Mouse (Mus musculus) embryonic stem cell, embryonic (primary cell): ENCODE results near the gene Psma1.

ENCODE experiments used
- CTCF ChIA-PET, 4 experiments: fragments of 300-600 bp in 2 of 4; fragments of 350-600 bp in 2 of 4; sonication (Branson Sonifier 250); formaldehyde crosslinking; loops; one replicate each; lab custom pipeline; 2022; ENCODE audit warnings: inconsistent platforms in 2 of 4; lab: Charles Lee
- POLR2A ChIA-PET, 4 experiments: fragments of 300-600 bp in 2 of 4; fragments of 350-600 bp in 2 of 4; sonication (Branson Sonifier 250); formaldehyde crosslinking; loops; one replicate each; lab custom pipeline; 2022; ENCODE audit warnings: antibody characterized with exemption in 4 of 4, inconsistent platforms in 1 of 4; lab: Charles Lee

Gene Psma1

GRCm38 (mm10) chr7:114291461-114292335 is 15.8 kb upstream of the Psma1 start:
- POLR2A ChIA-PET: interaction anchor here in 3 of 4 experiments (0.5 to 3.2 kb wide), 10 partner anchors 8 to 809 kb away, joined by 3 to 26 read pairs (median 4); partner anchors contain the start of genes Psma1 (in 3 of the 3) and Pde3b (in 1 of the 3)
- CTCF ChIA-PET: interaction anchor here in 2 of 4 experiments (0.5 to 1.5 kb wide), 4 partner anchors 9 to 378 kb away, joined by 3 to 5 read pairs (median 4); no protein-coding TSS in a partner anchor

GRCm38 (mm10) chr7:114290078-114290506 is 14.2 kb upstream of the Psma1 start:
- CTCF ChIA-PET: interaction anchor here in 1 of 4 experiments (1.3 kb wide), 1 partner anchor 9 kb away, joined by 3 read pairs; no protein-coding TSS in a partner anchor
- POLR2A ChIA-PET: interaction anchor here in 3 of 4 experiments (0.7 to 3.2 kb wide), 5 partner anchors 10 to 17 kb away, joined by 3 to 26 read pairs (median 11); partner anchors contain the start of gene Psma1 (in 3 of the 3)

GRCm38 (mm10) chr7:114284296-114284910 is 8.5 kb upstream of the Psma1 start:
- CTCF ChIA-PET: interaction anchor here in 1 of 4 experiments (1.1 to 1.7 kb wide), 2 partner anchors 10 to 435 kb away, joined by 3 read pairs; no protein-coding TSS in a partner anchor
- POLR2A ChIA-PET: interaction anchor here in 1 of 4 experiments (2.4 kb wide), 1 partner anchor 10 kb away, joined by 9 read pairs; no protein-coding TSS in a partner anchor

- ChIA-PET POLR2A (interaction anchor here in 2 of 4 experiments (0.9 to 1.3 kb wide), 6 partner anchors 8 to 133 kb away, joined by 3 to 5 read pairs (median 3); partner anchors contain the start of genes Copb1 (in 2 of the 2) and Pde3b (in 1 of the 2)), CTCF (interaction anchor here (0.6 to 1.7 kb wide), 9 partner anchors 8 to 509 kb away, joined by 3 to 7 read pairs (median 3); no protein-coding TSS in a partner anchor)
Measured at GRCm38 (mm10) chr7:114283006-114283405, 7.1 kb upstream of the Psma1 start.

GRCm38 (mm10) chr7:114281671-114282070 is 5.8 kb upstream of the Psma1 start:
- POLR2A ChIA-PET: interaction anchor here in 3 of 4 experiments (0.6 to 3.5 kb wide), 6 partner anchors 9 to 354 kb away, joined by 3 to 11 read pairs (median 3); partner anchors contain the start of genes Copb1 (in 2 of the 3) and Calca (in 1 of the 3)

GRCm38 (mm10) chr7:114275372-114276004 is 430 bp downstream of the Psma1 start:
- CTCF ChIA-PET: interaction anchor here (0.6 to 1.3 kb wide), 24 partner anchors 19 to 1385 kb away, joined by 3 to 19 read pairs (median 4); partner anchors contain the start of gene Copb1 (in 1 of the 4)
- POLR2A ChIA-PET: interaction anchor here (0.5 to 3.5 kb wide), 76 partner anchors 10 to 1338 kb away, joined by 3 to 29 read pairs (median 4); partner anchors contain the start of genes Copb1 (in 3 of the 4), Btbd10 (in 2 of the 4), Calca (in 2 of the 4) and Cyp2r1 (in 2 of the 4)

More at GRCm38 (mm10) chr7:114281671-114282070, 5.8 kb upstream of the Psma1 start:
- CTCF ChIA-PET: interaction anchor here (0.6 to 1.8 kb wide), 12 partner anchors 9 to 508 kb away, joined by 3 to 8 read pairs (median 3); partner anchors contain the start of gene Cyp2r1 (in 1 of the 4)

GRCm38 (mm10) chr7:114268446-114268845 is 7.5 kb downstream of the Psma1 start:
- ChIA-PET CTCF (no interaction called here), POLR2A (interaction anchor here in 1 of 4 experiments (3.5 kb wide), 1 partner anchor 13 kb away, joined by 11 read pairs; the partner anchor contains the start of gene Copb1)

- POLR2A ChIA-PET: interaction anchor here (0.6 to 2.5 kb wide), 21 partner anchors 9 to 885 kb away, joined by 3 to 29 read pairs (median 3); partner anchors contain the start of genes Psma1 (in 3 of the 4) and Btbd10 (in 2 of the 4)
- CTCF ChIA-PET: interaction anchor here in 3 of 4 experiments (0.6 to 1.5 kb wide), 5 partner anchors 22 to 270 kb away, joined by 3 to 13 read pairs (median 4); partner anchors contain the start of gene Psma1 (in 1 of the 3)
Measured at GRCm38 (mm10) chr7:114253885-114254833, 21.8 kb downstream of the Psma1 start, which contains the start of gene Copb1. Gene Copb1, minus strand, starts transcription at chr7:114254711.

- POLR2A ChIA-PET: interaction anchor here in 3 of 4 experiments (0.6 to 3.8 kb wide), 7 partner anchors 12 to 214 kb away, joined by 3 to 20 read pairs (median 3); partner anchors contain the start of gene Psma1 (in 3 of the 3)
- CTCF ChIA-PET: interaction anchor here in 2 of 4 experiments (0.8 to 1.1 kb wide), 4 partner anchors 9 to 30 kb away, joined by 3 to 4 read pairs (median 4); partner anchors contain the start of gene Psma1 (in 1 of the 2)
Measured at GRCm38 (mm10) chr7:114251684-114252083, 24.2 kb downstream of the Psma1 start.

GRCm38 (mm10) chr7:114233980-114234379 is 41.9 kb downstream of the Psma1 start:
- POLR2A ChIA-PET: interaction anchor here in 2 of 4 experiments (0.7 to 0.8 kb wide), 2 partner anchors 18 to 42 kb away, joined by 4 to 6 read pairs; partner anchors contain the start of gene Psma1 (in 1 of the 2)
- CTCF ChIA-PET: interaction anchor here in 1 of 4 experiments (1.1 kb wide), 1 partner anchor 21 kb away, joined by 5 read pairs; no protein-coding TSS in a partner anchor

- CTCF ChIA-PET: no interaction called here
- POLR2A ChIA-PET: no interaction called here
Measured at GRCm38 (mm10) chr7:114232982-114233381, 42.9 kb downstream of the Psma1 start.

- CTCF ChIA-PET: interaction anchor here in 1 of 4 experiments (0.6 kb wide), 1 partner anchor 44 kb away, joined by 4 read pairs; the partner anchor contains the start of gene Psma1
- POLR2A ChIA-PET: interaction anchor here in 1 of 4 experiments (0.6 kb wide), 1 partner anchor 187 kb away, joined by 3 read pairs; no protein-coding TSS in a partner anchor
Measured at GRCm38 (mm10) chr7:114231857-114232256, 44.1 kb downstream of the Psma1 start.

- ChIA-PET POLR2A (interaction anchor here in 1 of 4 experiments (0.8 to 1.9 kb wide), 2 partner anchors 25 to 49 kb away, joined by 3 to 5 read pairs; partner anchors contain the start of gene Psma1), CTCF (interaction anchor here in 1 of 4 experiments (0.9 kb wide), 1 partner anchor 56 kb away, joined by 3 read pairs; no protein-coding TSS in a partner anchor)
Measured at GRCm38 (mm10) chr7:114226521-114226920, 49.4 kb downstream of the Psma1 start.

GRCm38 (mm10) chr7:114220433-114220832 is 55.5 kb downstream of the Psma1 start:
- ChIA-PET POLR2A (no interaction called here), CTCF (no interaction called here)

GRCm38 (mm10) chr7:114216908-114217307 is 59.0 kb downstream of the Psma1 start:
- CTCF ChIA-PET: no interaction called here
- POLR2A ChIA-PET: interaction anchor here in 2 of 4 experiments (0.6 to 0.7 kb wide), 2 partner anchors 36 to 40 kb away, joined by 3 to 5 read pairs; no protein-coding TSS in a partner anchor
